Mouse (Mus musculus) hindbrain, embryonic 12.5 days (tissue): ENCODE results near the gene Frs2. TPM values are rescaled to one million over a fixed set of nuclear protein-coding genes. Genes with fewer than 3 reads are reported as not detected.

Experiments
- ATAC-seq: fragments of 200-750 bp; cut with Nextera tagmentation; 2 replicates; pipeline ENCODE4 v1.8.0; 2017; ENCODE audit warnings: moderate TSS enrichment; ENCODE audit not compliant: low FRiP score
- H3K27ac ChIP-seq: fragments of 300-500 bp; sonication (generic); 2 replicates; pipeline ENCODE4 v1.5.1; 2016; ENCODE audit warnings: mild to moderate bottlenecking
- H3K27me3 ChIP-seq: fragments of 300-500 bp; sonication (generic); 2 replicates; pipeline ENCODE4 v1.6.1; 2016; ENCODE audit warnings: mild to moderate bottlenecking
- H3K36me3 ChIP-seq: fragments of 300-500 bp; sonication (generic); 2 replicates; pipeline ENCODE4 v1.6.1; 2016; ENCODE audit warnings: mild to moderate bottlenecking
- H3K4me1 ChIP-seq: fragments of 300-500 bp; sonication (generic); 2 replicates; pipeline ENCODE4 v1.6.1; 2016
- H3K4me2 ChIP-seq: fragments of 300-500 bp; sonication (generic); replicated peaks from 2 replicates; pipeline ENCODE4 v1.6.1; 2016; ENCODE audit warnings: mild to moderate bottlenecking
- H3K4me3 ChIP-seq: fragments of 300-500 bp; sonication (generic); 2 replicates; pipeline ENCODE4 v1.5.1; 2016; ENCODE audit warnings: mild to moderate bottlenecking
- H3K9ac ChIP-seq: fragments of 300-500 bp; sonication (generic); 2 replicates; pipeline ENCODE4 v1.6.1; 2016; ENCODE audit warnings: mild to moderate bottlenecking, moderate library complexity
- H3K9me3 ChIP-seq: fragments of 300-500 bp; sonication (generic); replicated peaks from 2 replicates; pipeline ENCODE4 v1.6.1; 2016; ENCODE audit warnings: mild to moderate bottlenecking
- WGBS: fragments of 180-500 bp; shearing (Covaris S2); methylation state at CpG from one replicate; pipeline ENCODE4 v1.1.7; 2016; 5-methylcytosine and 5-hydroxymethylcytosine counted together
- polyA plus RNA-seq: library from polyadenylated mRNA; unstranded; fragments of >200 nt; fragmentation: Nextera tagmentation; extraction: Ambion mirVana; gene quantifications from 2 replicates; pipeline ENCODE4 v1.2.1, GENCODE M21; 2016

The Frs2 gene
- polyA plus RNA-seq, 1 experiment from 2014 or later = 25.3 TPM

DNA sequence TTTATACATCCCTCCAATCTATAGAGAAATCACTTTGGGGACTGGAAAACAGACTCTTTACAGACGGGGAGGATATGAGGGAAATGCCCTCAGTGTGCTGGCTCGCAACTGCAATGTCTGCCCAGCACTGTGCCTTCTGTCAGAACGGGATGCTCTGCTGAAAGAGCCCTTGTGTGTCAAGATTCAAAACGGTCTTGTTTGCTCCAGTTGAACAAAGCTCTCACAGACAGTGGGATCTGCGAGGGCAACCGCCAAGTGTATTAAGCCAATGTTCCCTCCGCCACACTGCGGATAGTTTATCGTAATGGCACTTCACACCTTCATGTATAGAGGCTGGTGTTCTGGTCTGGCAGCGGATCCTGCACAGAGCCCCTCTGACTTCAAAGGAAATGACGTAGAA, 14.3 kb upstream of the Frs2 start:
- no peak for ATAC-seq
- H3K4me3 ChIP-seq = no peak overlapping the region
- 60% methylated on average over 11 of the region's 11 CpGs for WGBS
- H3K27me3 ChIP-seq = no peaks in the 10 kb centered on the region
- 0 out of 2 replicates have a peak overlapping the region, but pooled peaks have one; percentile 6 for H3K4me2 ChIP-seq
- H3K9me3 ChIP-seq = no peaks in the 10 kb centered on the region
- H3K27ac ChIP-seq = no peak overlapping the region
- H3K9ac ChIP-seq = no peak overlapping the region
- H3K4me1 ChIP-seq = no peaks in the 10 kb centered on the region
- H3K36me3 ChIP-seq = no peaks in the 10 kb centered on the region

DNA sequence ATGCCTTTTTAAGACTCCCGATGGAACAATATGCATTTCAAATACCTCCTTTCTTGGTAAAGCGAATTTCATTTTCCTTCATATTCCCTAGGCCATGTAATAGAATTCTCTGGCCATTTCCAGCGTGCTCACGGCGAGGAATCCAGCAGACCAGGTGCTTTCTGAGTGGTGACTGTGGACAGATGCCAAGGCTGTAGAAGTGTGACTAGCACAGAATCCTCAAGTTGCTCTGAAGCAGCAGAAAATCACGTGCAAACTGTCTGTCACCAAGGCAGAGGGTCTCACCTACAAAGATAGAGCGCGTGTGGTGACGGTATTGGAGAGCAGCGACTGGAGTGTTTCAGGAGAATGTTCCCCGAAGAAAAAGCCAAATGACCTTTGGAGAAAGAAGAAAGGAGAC, 11.8 kb upstream of the Frs2 start:
- Histone ChIP-seq H3K9ac (no peak overlapping the region), H3K36me3 (no peaks in the 10 kb centered on the region), H3K4me1 (no peaks in the 10 kb centered on the region), H3K27me3 (no peaks in the 10 kb centered on the region), H3K27ac (no peak overlapping the region), H3K9me3 (no peaks in the 10 kb centered on the region), H3K4me3 (no peak overlapping the region), H3K4me2 (no peak overlapping the region)
- no peak for ATAC-seq
- 85% methylated on average over 11 of the region's 11 CpGs for WGBS

DNA sequence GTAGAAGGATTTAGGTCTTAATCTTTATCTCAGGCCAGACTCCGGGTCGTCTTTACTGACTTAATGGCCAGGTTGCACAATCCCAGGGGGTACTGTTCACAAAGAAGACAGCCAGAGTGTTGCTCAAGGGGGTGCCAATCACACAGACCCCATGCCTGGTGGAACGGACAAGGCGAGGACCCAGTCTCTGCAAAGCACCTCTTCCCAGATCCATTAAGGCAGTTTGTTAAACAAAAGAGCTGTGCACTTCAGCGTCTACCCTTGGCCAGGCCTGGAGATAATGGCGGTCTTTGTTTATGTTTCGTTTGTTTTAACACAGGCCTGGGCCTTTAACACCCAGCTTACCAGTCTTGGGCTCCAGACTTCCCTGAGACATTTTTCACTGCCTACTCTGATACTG, 3.9 kb upstream of the Frs2 start:
- Histone ChIP-seq H3K4me3 (no peak overlapping the region), H3K9me3 (no peaks in the 10 kb centered on the region), H3K27me3 (peaks cover 9% of the 10 kb centered on the region), H3K4me1 (peaks cover 12% of the 10 kb centered on the region), H3K27ac (no peak overlapping the region), H3K4me2 (no peak overlapping the region), H3K9ac (no peak overlapping the region), H3K36me3 (no peaks in the 10 kb centered on the region)
- 16% methylated on average over 7 of the region's 7 CpGs for WGBS
- no peak for ATAC-seq

- no peak overlapping the region for H3K4me3 ChIP-seq
- ATAC-seq = no peak
Observed at GRCm38 (mm10) chr10:117151676-117152075, 3.3 kb upstream of the Frs2 start.

GRCm38 (mm10) chr10:117151241-117151640, 2.9 kb upstream of the Frs2 start:
- peaks cover 18% of the 10 kb centered on the region for H3K4me1 ChIP-seq
- ATAC-seq = no peak
- no peak overlapping the region for H3K9ac ChIP-seq
- WGBS = 12% methylated on average over 11 of the region's 11 CpGs
- H3K4me2 ChIP-seq = 0 out of 2 replicates have a peak overlapping the region, but pooled peaks have one; percentile 19
- H3K27ac ChIP-seq = no peak overlapping the region
- H3K36me3 ChIP-seq = no peaks in the 10 kb centered on the region
- H3K27me3 ChIP-seq = peaks cover 9% of the 10 kb centered on the region
- H3K4me3 ChIP-seq = no peak overlapping the region
- no peaks in the 10 kb centered on the region for H3K9me3 ChIP-seq

More at GRCm38 (mm10) chr10:117151676-117152075, 3.3 kb upstream of the Frs2 start:
- Histone ChIP-seq H3K36me3 (no peaks in the 10 kb centered on the region), H3K4me1 (peaks cover 14% of the 10 kb centered on the region), H3K27me3 (peaks cover 9% of the 10 kb centered on the region), H3K9me3 (no peaks in the 10 kb centered on the region), H3K4me2 (no peak overlapping the region), H3K27ac (no peak overlapping the region), H3K9ac (no peak overlapping the region)
- 52% methylated on average over 4 of the region's 4 CpGs for WGBS

- Histone ChIP-seq H3K27ac (no peak overlapping the region), H3K9me3 (no peaks in the 10 kb centered on the region), H3K4me2 (no peak overlapping the region), H3K9ac (no peak overlapping the region), H3K27me3 (peaks cover 9% of the 10 kb centered on the region), H3K36me3 (no peaks in the 10 kb centered on the region), H3K4me3 (no peak overlapping the region), H3K4me1 (peaks cover 20% of the 10 kb centered on the region)
- 19% methylated on average over 10 of the region's 10 CpGs for WGBS
- no peak for ATAC-seq
Observed at GRCm38 (mm10) chr10:117150764-117151163, 2.4 kb upstream of the Frs2 start.

DNA sequence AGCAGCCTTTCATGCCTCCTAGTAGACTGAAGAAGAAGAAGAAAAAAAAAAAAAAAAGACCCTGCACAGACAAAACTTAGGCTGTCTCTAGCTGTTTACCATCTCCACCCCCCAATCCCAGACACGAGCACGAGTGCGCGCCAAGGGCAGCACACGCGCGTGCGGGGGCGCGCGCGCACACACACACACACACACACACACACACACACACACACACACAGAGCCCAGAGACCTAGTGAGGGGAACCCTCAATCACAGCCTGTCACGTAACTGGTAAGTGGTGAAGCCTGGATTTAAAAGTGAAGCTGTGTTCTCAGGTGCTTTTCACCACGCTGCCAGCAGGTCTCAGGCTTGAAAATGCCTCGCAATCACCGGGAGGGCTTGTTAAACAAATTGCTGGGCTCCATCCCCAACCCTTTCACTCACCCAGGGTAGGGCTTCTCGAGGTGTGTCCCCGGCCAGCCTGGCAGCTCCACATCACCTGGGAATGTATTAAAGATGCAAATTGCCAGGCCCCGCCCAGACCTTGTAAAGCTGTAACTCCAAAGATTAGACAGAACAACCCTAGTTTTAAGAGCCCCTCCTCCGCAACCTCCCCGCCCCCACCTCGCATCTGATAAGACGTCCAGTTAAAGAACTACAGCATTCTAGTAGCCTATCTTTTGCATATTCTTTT, 1.7 kb upstream of the Frs2 start:
- H3K27ac ChIP-seq = no peak overlapping the region
- no peaks in the 10 kb centered on the region for H3K9me3 ChIP-seq
- peaks cover 25% of the 10 kb centered on the region for H3K4me1 ChIP-seq
- 2% methylated on average over 23 of the region's 23 CpGs for WGBS
- peaks cover 9% of the 10 kb centered on the region for H3K27me3 ChIP-seq
- H3K36me3 ChIP-seq = no peaks in the 10 kb centered on the region
- peak overlapping the region; percentile 57 for H3K4me2 ChIP-seq
- peak overlapping the region; percentile 47 for H3K9ac ChIP-seq
- no peak for ATAC-seq
- H3K4me3 ChIP-seq = peak overlapping the region; percentile 31

GRCm38 (mm10) chr10:117149241-117149640, 907 bp upstream of the Frs2 start:
- peaks cover 27% of the 10 kb centered on the region for H3K4me1 ChIP-seq
- H3K4me3 ChIP-seq = peak overlapping the region; percentile 99
- peaks cover 9% of the 10 kb centered on the region for H3K27me3 ChIP-seq
- H3K4me2 ChIP-seq = peak overlapping the region; percentile 83
- no peaks in the 10 kb centered on the region for H3K9me3 ChIP-seq
- H3K9ac ChIP-seq = no peak overlapping the region
- H3K36me3 ChIP-seq = no peaks in the 10 kb centered on the region
- WGBS = 14% methylated on average over 7 of the region's 7 CpGs
- no peak overlapping the region for H3K27ac ChIP-seq
- ATAC-seq = no peak

GRCm38 (mm10) chr10:117147463-117148360, 622 bp downstream of the Frs2 start:
- H3K27me3 ChIP-seq = peaks cover 9% of the 10 kb centered on the region
- peak overlapping the region; percentile 94 for H3K27ac ChIP-seq
- no peaks in the 10 kb centered on the region for H3K36me3 ChIP-seq
- ATAC-seq = peak; percentile 62
- no peaks in the 10 kb centered on the region for H3K9me3 ChIP-seq
- H3K9ac ChIP-seq = peak overlapping the region; percentile 97
- peak overlapping the region; percentile 83 for H3K4me2 ChIP-seq
- H3K4me3 ChIP-seq = peak overlapping the region; percentile 99
- under 1% methylated on average over 52 of the region's 72 CpGs for WGBS
- H3K4me1 ChIP-seq = peaks cover 27% of the 10 kb centered on the region

- no peak overlapping the region for H3K4me3 ChIP-seq
- peaks cover 9% of the 10 kb centered on the region for H3K27me3 ChIP-seq
- H3K27ac ChIP-seq = no peak overlapping the region
- peaks cover 25% of the 10 kb centered on the region for H3K4me1 ChIP-seq
- peak overlapping the region; percentile 27 for H3K4me2 ChIP-seq
- WGBS = 69% methylated on average over 9 of the region's 9 CpGs
- no peaks in the 10 kb centered on the region for H3K9me3 ChIP-seq
- ATAC-seq = no peak
- no peaks in the 10 kb centered on the region for H3K36me3 ChIP-seq
- H3K9ac ChIP-seq = no peak overlapping the region
Observed at GRCm38 (mm10) chr10:117146421-117146820, 1.9 kb downstream of the Frs2 start.

DNA sequence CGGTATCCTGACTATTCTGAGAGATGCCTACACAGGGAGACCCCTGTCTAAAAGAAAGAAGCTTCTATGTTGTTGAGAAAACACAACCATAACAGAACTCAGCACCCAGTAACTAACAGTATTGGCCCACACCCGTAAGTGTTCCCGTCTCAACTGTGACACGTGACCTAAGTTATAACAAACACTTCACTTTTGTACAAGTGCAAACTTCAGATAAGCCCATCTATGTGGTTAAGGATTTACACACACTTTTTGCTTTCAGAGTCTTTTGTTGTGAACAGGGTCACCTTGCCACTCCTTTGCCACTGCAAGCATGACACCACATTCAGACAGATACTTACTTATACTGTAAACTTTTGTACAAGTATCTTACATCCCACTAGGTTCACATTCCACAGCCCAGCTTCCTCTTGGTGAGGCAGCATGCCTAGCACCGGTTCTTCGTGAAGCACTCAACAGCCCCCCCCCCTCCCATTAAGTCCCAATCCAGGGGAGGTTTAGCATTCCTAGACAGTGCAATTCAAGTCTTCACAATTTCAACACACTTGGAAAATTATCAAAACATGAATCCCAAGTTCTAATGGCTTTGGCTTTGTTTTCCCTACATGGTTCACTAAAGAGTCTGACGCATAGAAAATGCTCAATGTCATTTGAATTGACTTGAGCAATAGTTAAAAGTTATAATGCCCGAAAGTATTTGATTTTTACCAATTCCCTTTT, 2.6 kb downstream of the Frs2 start:
- H3K27me3 ChIP-seq = peaks cover 8% of the 10 kb centered on the region
- H3K4me2 ChIP-seq = no peak overlapping the region
- ATAC-seq = no peak
- 90% methylated on average over 8 of the region's 8 CpGs for WGBS
- no peaks in the 10 kb centered on the region for H3K36me3 ChIP-seq
- H3K9me3 ChIP-seq = no peaks in the 10 kb centered on the region
- no peak overlapping the region for H3K27ac ChIP-seq
- peaks cover 23% of the 10 kb centered on the region for H3K4me1 ChIP-seq
- no peak overlapping the region for H3K9ac ChIP-seq
- no peak overlapping the region for H3K4me3 ChIP-seq

- no peaks in the 10 kb centered on the region for H3K27me3 ChIP-seq
- H3K9me3 ChIP-seq = no peaks in the 10 kb centered on the region
- H3K4me1 ChIP-seq = peaks cover 17% of the 10 kb centered on the region
- ATAC-seq = no peak
- H3K9ac ChIP-seq = no peak overlapping the region
- no peaks in the 10 kb centered on the region for H3K36me3 ChIP-seq
- no peak overlapping the region for H3K4me3 ChIP-seq
- no peak overlapping the region for H3K4me2 ChIP-seq
- 83% methylated on average over 6 of the region's 6 CpGs for WGBS
- H3K27ac ChIP-seq = no peak overlapping the region
Observed at GRCm38 (mm10) chr10:117144628-117145027, 3.7 kb downstream of the Frs2 start.
